17 mouse cellular contexts compared by ENCODE assay signal in the genomic region with DNA sequence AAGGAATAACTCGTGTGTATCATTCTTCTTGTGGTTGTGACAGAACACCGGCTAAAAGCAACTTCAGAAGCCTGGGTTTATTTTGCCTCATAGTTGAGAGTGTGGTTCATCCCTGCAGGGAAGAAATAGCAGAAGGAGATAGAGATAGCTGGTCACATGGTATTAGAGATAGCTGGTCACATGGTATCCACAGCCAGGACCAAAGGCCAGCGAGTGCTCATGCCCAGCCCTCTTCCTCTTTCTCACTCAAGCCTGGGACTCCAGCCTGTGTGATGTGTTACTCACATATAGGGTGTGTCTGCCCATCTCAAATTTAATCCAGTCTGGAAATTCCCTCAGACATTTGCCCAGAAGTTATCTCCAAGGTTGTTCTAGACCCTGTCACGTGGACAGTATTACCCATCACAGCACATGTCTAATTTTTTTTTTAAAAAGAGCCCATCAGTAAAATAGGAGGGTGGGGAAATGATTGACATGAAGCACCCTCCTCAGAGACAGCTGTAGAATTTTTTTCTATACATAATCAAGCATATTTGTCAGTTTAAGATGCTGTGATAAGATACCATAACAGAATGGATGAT. TPM values are rescaled to one million over a fixed set of nuclear protein-coding genes. Genes with fewer than 3 reads are reported as not detected.
DNase-seq lines count a peak whose midpoint lies in the region; ATAC-seq and TF ChIP-seq lines count a peak whose summit lies in the region.
"Had no signal": no experiment of that assay in that cellular context is flagged by ENCODE, and none has a peak within 500 bp of the region (broad histone marks: within the 10 kb centered on the region; RNA-seq: fewer than 3 reads in every experiment).

No protein-coding gene starts in this region.

- no peak for DNase-seq in liver, postnatal 0 days
- DNase-seq in B cell, adult 2 months = no peak
- DNase-seq in urinary bladder, adult 2 months (ENCODE audit: low spot score) = no peak
- DNase-seq in cerebellum, postnatal 4 days (ENCODE audit: low spot score in 2 of 2) = no peak
- DNase-seq: adrenal gland, postnatal 14 days; cerebellum, adult 11-12 months; cerebellum, postnatal 14 days; gastrocnemius, postnatal 10 days; heart, adult 2 months had no signal

- no peak for TF ChIP-seq CTCF in liver, postnatal 0 days (IDR thresholded peaks at IDR 0.05; ENCODE audit: low read depth)
- no peak for TF ChIP-seq CTCF in bone marrow macrophage, adult 2 months (IDR thresholded peaks at IDR 0.05; ENCODE audit: low read depth, low read length)

- H3K4me3 ChIP-seq in liver, postnatal 0 days (ENCODE audit: low read depth, low read length) = no peak overlapping the region
- H3K4me3 ChIP-seq in liver, embryonic 12.5 days = no peak overlapping the region
- H3K4me3 ChIP-seq in bone marrow macrophage, adult 2 months (ENCODE audit: insufficient read depth, low read length) = no peak overlapping the region
- H3K4me3 ChIP-seq in macrophage (ENCODE audit: inconsistent target) = no peak overlapping the region
- H3K4me3 ChIP-seq: forebrain, embryonic 12.5 days; heart, adult 2 months; neural tube, embryonic 13.5 days had no signal

- H3K27ac ChIP-seq in liver, postnatal 0 days (ENCODE audit: low read depth) = no peak overlapping the region
- no peak overlapping the region for H3K27ac ChIP-seq in liver, embryonic 12.5 days
- peak overlapping the region; percentile 62 for H3K27ac ChIP-seq in bone marrow macrophage, adult 2 months (ENCODE audit: insufficient read depth, low read depth, low read length)
- H3K27ac ChIP-seq in macrophage = peak overlapping the region; percentile 29
- H3K27ac ChIP-seq: forebrain, embryonic 12.5 days; heart, adult 2 months; liver, embryonic 14.5 days; neural tube, embryonic 13.5 days had no signal

- no peak overlapping the region for H3K4me2 ChIP-seq in liver, postnatal 0 days (ENCODE audit: low read depth, low read length)
- H3K4me2 ChIP-seq in liver, embryonic 12.5 days = no peak overlapping the region
- H3K4me2 ChIP-seq: forebrain, embryonic 12.5 days; neural tube, embryonic 13.5 days had no signal

- peaks cover 3% of the 10 kb centered on the region; the same call in 1 of the 2 replicates for H3K9me3 ChIP-seq in liver, postnatal 0 days (ENCODE audit: low read length)
- H3K9me3 ChIP-seq in liver, embryonic 12.5 days (replicated peaks) = no peaks in the 10 kb centered on the region
- H3K9me3 ChIP-seq: forebrain, embryonic 12.5 days; neural tube, embryonic 13.5 days had no signal

- H3K4me1 ChIP-seq in liver, postnatal 0 days (ENCODE audit: insufficient read depth) = peaks cover 12% of the 10 kb centered on the region
- H3K4me1 ChIP-seq in liver, embryonic 12.5 days = peaks cover 9% of the 10 kb centered on the region
- H3K4me1 ChIP-seq in bone marrow macrophage, adult 2 months (ENCODE audit: control insufficient read depth, insufficient read depth, low read length) = peaks cover 33% of the 10 kb centered on the region

- H3K79me2 ChIP-seq in macrophage (ENCODE audit: inconsistent target) = peaks cover 92% of the 10 kb centered on the region

- WGBS in liver, postnatal 0 days (ENCODE audit: insufficient replicate concordance) = 53% methylated on average over 4 of the region's 4 CpGs
- 32% methylated on average over 4 of the region's 4 CpGs for WGBS in liver, embryonic 12.5 days (ENCODE audit: insufficient replicate concordance)
- 37% methylated on average over 4 of the region's 4 CpGs for WGBS in macrophage (ENCODE audit: missing documents)

- no peak for TF ChIP-seq EP300 in liver, postnatal 0 days (IDR thresholded peaks at IDR 0.05; ENCODE audit: low read depth)

- H3K36me3 ChIP-seq in liver, postnatal 0 days (replicated peaks; ENCODE audit: insufficient read depth, low read length) = no peaks in the 10 kb centered on the region
- H3K36me3 ChIP-seq in liver, embryonic 12.5 days = no peaks in the 10 kb centered on the region
- H3K36me3 ChIP-seq in macrophage (ENCODE audit: inconsistent target) = no peaks in the 10 kb centered on the region
- H3K36me3 ChIP-seq: forebrain, embryonic 12.5 days; neural tube, embryonic 13.5 days had no signal

- ATAC-seq in liver, postnatal 0 days = peak; percentile 35
- no peak for ATAC-seq in liver, embryonic 12.5 days
- peak; percentile 87 for ATAC-seq in neutrophil, adult 5-6 weeks (ENCODE audit: extremely low read depth, insufficient number of reproducible peaks, low FRiP score, poor library complexity, severe bottlenecking)
- ATAC-seq: activated CD4-positive, CD25-positive, alpha-beta regulatory T cell, adult 4 months had no signal

- no peak for TF ChIP-seq POLR2A in bone marrow macrophage, adult 2 months (IDR thresholded peaks at IDR 0.05; ENCODE audit: borderline replicate concordance, low read depth, low read length)

- no peaks in the 10 kb centered on the region for H3K27me3 ChIP-seq in liver, postnatal 0 days (ENCODE audit: insufficient read depth, low read length)
- H3K27me3 ChIP-seq in liver, embryonic 12.5 days (replicated peaks) = no peaks in the 10 kb centered on the region
- H3K27me3 ChIP-seq: forebrain, embryonic 12.5 days; neural tube, embryonic 13.5 days had no signal

- H3K9ac ChIP-seq in liver, postnatal 0 days (replicated peaks) = no peak overlapping the region
- H3K9ac ChIP-seq in liver, embryonic 12.5 days = no peak overlapping the region
- H3K9ac ChIP-seq: forebrain, embryonic 12.5 days; liver, embryonic 14.5 days; neural tube, embryonic 13.5 days had no signal

RNA-seq across cellular contexts. Expression of a gene that starts 17.9 kb away (rescaled TPM):
- 6.1 and 8.2 TPM in 2 replicates for polyA plus RNA-seq in liver, postnatal 0 days (2015; fragmentation: Nextera tagmentation; extraction: Ambion mirVana)
- 7.0 and 7.3 TPM in 2 replicates for polyA plus RNA-seq in liver, embryonic 12.5 days (2016; fragmentation: Nextera tagmentation; extraction: Ambion mirVana)
- polyA plus RNA-seq in bone marrow macrophage, adult 2 months (2012; ENCODE audit: insufficient read depth, insufficient read length, missing spikeins) = 33.7 and 34.3 TPM in 2 replicates
- total RNA-seq in macrophage (2018; cell fraction: chromatin; rRNA removed) = 1,000 to 10,000 TPM in 7 of 26 experiments, 100 to 1,000 TPM in 19; 161 to 1,623 (median 510) TPM
- 100 to 1,000 TPM in 4 of 26 experiments, 10 to 100 TPM in 22; 51.6 to 134 (median 75.1) TPM for total RNA-seq in macrophage (2018; cell fraction: cytosol; rRNA removed)
- total RNA-seq in macrophage (2018; cell fraction: nucleus; rRNA removed) = 1,000 to 10,000 TPM in 2 of 26 experiments, 100 to 1,000 TPM in 24; 169 to 1,979 (median 530) TPM
- 26.1 to 30.0 TPM (median 26.4 TPM) in 3 replicates for polyA plus RNA-seq in macrophage (2018)
- total RNA-seq in neutrophil, adult 5-6 weeks (2017) = 60.5 and 60.6 TPM in 2 replicates
- polyA plus RNA-seq in urinary bladder, adult 2 months (2012; rRNA removed) = 16.9 and 19.3 TPM in 2 replicates

Comparison
In these comparisons a context has a peak if more than half of its experiments do, and no peak if none do; other contexts are left out.
1. H3K27ac ChIP-seq: peak in bone marrow macrophage, adult 2 months (single experiment) and macrophage (single experiment); none in liver, postnatal 0 days (single experiment) and liver, embryonic 12.5 days (single experiment).